Mouse (Mus musculus) frontal cortex, postnatal 25 days (tissue): ENCODE data around the gene Tex9.
"Not testable (repeated sequence)": the region's sequence is repeated elsewhere in the genome, so short reads cannot be mapped to it uniquely, and the experiment has no call there.

ENCODE experiments used
- DNase-seq, 2 experiments: peaks; one replicate each; pipeline ENCODE4 v3.0.0; 2022; ENCODE audit warnings: low spot score in 2 of 2

Tex9 gene

DNA sequence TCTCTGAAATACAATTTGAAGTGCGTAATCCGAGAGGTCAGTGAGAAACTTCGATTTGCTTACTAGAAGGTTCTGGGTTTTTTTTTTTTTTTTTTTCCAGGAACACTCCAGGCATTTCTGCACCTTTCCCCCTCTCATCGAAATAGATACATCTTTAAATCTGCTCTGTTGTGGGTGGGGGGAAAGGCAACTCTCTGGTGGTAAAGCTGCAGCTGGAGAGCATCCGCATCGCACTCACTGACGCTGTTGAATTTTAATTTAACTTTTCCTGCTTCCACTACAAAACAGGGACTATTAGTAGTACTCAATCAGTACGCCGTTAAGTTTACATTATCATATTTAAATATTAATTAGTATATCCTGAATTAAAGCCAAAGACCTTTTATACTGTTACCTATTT is 53.3 kb downstream of the Tex9 start:
- no peak for DNase-seq

DNA sequence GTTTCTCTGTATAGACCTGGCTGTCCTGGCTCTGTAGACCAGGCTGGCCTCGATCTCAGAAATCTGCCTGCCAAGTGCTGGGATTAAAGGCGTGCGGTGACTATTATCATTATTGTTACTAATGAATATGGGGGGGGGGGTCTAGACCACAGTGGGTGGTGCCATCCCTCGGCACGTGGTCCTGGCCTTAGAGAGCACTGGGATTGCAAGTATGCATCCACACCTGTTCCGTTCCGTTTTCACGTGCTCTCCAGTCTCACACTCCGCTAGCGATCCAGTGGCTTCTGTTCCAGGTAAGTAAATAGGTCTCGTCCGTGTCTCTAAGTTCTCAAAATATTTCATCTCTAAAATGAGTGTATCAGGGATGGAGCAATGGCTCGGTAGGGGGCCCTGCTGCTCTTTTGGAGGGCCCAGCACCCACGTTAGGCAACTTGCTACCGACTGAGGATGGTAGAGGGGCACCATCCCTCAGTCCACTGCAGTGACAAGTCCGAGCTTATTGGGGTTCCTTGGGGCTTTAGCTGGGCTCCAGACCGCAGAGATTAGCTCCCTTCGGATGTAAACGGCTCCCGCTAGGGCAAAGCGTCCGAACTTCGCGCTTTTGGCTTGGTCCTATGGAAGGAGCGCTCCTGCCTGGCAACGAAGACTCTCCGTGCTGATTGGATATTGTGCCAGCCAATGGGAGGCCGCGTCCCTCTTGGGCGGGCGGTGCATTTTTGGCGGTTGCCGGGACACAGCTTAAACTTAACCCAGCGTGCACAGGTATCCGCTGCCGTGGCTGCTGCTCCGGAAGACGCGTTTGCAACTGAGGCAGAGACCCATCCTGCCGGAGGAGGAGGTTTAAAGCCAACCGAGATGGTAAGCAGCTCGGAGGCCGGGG is 54.0 kb downstream of the Tex9 start, which contains the start of gene Mns1:
Gene Mns1 (plus strand): TSS at position 190 of the 880 bp plus-strand sequence.
- DNase-seq: peak; percentile 80 to 88

DNA sequence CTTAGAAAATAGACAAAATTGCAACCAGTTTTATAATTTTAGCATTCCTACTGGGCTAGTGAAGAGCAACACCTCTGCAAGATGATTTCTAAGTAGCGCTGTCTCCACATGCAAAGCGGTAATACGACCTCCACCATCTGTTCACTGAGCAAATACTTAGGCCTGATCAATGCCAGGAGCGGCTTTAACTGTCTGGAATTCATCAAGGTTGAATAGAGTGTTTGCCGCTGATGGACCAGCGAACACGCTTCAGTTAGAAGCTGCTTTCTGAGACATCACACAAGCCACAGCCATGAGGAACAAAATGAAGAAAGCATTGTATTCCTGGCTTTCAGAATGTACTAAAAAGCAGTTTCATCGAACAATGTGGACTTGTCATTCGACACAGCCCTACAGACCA is 57.1 kb downstream of the Tex9 start:
- DNase-seq: no peak

- DNase-seq: no peak
These were observed 64.2 kb downstream of the Tex9 start for GRCm38 (mm10) chr9:72427861-72428260.

- no peak for DNase-seq
These were observed 66.6 kb downstream of the Tex9 start for GRCm38 (mm10) chr9:72425300-72425850.

DNA sequence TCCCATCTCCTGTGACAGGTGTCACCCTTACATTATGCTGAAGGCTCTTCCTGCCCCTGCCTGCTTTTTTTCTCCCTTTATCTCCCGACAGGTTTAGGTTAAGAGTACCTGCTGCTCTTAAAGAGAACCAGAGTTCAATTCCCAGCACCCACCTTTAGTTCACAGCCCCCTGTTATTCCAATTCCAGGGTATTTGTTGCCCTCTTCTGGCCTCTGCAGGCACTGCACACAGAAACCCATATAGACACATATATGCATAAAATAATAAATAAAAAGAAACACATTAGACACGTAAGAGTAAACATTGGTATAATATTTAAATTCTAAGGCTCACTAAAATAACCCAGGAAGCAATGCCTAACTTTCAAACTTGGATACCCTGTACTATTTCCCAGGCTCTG is 69.3 kb downstream of the Tex9 start:
- no peak for DNase-seq

DNA sequence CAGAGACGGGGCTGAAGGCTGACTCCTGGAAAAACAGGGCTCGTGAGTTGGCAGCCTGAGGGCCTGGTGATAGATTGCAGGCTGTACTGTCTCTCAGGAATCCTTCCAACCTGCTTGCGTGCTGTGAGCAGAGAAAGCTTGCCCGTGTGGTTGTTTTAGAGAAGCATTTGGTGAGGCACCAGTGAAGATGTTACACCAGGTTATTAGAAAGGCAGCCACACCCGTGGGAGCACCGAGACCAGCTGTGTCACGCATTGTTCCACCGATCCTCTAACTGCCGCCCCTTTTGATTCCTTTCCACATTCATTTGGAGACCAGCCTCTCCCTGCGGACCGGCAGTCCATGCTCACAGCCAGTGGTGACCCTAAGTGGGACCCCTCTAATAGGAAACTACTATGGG is 69.7 kb downstream of the Tex9 start:
- DNase-seq: no peak

DNA sequence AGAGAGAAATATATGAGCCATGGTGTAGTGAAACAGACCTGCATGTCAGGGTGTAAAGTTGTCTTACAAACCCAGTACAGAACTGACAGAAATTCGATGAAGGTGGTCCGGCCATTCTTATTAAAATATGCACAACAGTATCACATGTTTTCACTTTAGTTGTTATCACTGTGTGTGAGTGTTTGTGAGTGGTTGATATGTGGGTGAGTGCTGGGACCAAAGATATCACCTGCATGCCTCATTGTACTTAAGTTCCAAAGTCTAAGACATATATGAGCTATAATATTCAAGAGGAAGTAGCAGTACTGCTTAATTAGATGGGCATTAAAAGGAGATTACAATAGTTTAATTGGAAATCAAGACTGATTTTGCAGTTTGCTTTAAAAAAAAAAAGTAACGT is 71.5 kb downstream of the Tex9 start:
- no peak for DNase-seq

DNA sequence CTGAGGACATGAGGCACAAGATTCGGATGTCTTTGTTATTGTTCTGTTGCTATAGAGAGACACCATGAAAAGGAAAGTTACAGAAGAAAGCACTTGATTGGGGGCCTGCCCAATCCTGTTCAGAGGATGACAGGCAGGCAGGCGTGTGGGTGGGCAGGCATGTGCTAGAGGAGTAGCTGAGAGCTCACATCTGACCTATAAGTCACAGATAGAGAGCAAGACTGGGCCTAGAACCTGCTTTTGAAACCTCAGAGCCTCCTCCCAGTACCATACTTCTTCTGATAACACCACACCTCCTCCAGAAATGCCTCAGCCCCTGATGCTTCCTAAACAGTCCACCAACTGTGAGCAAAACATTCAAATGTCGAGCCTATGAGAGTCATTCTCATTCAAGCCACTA is 73.6 kb downstream of the Tex9 start:
- DNase-seq: no peak

GRCm38 (mm10) chr9:72411746-72412145 is 80.3 kb downstream of the Tex9 start:
- no peak for DNase-seq

DNA sequence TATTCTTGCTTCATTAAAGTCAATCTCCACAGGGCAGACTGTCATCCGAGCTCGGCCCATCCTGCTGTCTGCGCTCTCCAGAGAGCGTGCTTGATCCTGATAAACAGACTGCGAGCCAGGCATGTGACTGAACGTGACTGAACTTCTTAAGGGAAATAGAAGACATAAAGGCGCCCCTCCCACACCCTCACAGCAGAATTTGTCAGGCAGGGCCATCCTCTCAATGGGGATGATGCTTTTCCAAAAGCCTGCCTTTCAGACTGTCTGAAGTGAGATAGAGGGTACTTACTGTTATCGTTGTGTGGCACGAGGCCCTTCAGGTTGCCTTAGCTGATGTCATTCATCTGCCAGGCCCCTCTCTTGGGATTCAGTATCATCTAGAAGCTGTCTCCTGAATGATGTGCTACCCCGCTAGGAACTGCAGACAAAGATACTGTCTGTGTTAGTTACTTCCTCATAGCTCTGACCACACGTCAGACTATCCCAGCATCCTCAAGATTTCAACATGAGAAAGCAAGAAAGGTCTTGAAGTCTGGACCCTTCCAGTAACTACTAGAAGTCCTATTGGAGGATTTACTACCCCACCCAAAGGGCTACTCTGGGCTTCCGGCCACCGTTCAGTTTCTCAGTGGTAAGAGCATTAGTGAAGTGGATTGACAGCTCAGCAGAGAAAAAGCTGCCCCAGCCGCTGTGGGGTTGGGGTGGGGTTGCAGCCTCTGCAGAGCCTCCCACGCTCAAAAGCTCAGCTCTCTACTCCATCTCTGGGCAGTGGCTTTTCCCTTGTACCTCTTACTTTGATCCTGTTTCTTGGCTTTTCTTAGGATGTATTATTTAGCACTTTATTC is 82.4 kb downstream of the Tex9 start:
- no peak for DNase-seq

DNA sequence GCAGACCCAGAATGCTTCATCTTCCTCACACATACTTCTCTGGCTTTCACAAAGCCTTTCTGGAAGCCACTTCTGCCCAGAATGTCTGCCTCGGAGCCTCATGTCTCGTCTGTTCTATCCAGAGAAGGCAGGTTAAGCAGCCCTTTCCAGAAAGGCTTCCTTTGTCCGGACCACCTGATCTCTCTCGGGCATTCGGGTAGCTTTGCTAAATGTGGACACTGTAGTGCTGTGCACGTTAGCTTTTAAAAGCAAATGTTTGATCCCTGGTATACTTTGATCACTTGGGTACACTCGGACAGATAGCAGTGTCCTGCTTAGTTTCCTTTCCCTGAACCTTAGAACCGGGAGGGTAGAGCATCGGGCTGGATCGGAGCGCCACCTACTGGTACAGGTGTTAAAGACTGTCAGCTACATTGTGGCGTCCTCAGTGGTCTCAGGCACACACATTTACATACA is 83.9 kb downstream of the Tex9 start:
- peak; percentile 73 to 75 for DNase-seq

GRCm38 (mm10) chr9:72405882-72406638 is 86.0 kb downstream of the Tex9 start:
- no peak for DNase-seq

DNA sequence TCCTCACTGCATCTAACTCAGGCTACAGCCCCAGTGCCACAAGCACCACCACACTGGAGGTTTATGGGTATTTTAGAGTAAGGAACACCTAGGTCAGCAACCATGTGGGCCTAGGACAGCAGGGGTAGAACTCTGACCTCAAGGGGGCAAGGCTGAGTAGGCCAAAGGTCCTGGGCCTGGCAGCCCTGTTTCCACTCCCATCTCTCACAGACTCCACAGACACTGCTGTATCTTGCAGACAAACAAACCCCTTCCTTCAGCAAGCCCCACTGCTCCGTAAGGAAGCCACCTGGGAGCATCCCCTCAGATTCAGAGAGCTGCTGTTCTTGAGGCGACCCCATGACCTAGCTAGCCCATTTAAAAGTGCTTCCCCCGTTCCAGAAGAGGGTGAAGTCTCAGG is 87.1 kb downstream of the Tex9 start:
- no peak for DNase-seq

GRCm38 (mm10) chr9:72404446-72404845 is 87.6 kb downstream of the Tex9 start:
- no peak for DNase-seq

- no peak for DNase-seq
These were observed 88.6 kb downstream of the Tex9 start for GRCm38 (mm10) chr9:72403421-72403820.

GRCm38 (mm10) chr9:72401769-72402168 is 90.2 kb downstream of the Tex9 start:
- DNase-seq: not testable (repeated sequence)
